Mouse (Mus musculus) stomach, embryonic 16.5 days (tissue): ENCODE data around the gene Cfap43. TPM values are rescaled to one million over a fixed set of nuclear protein-coding genes. Genes with fewer than 3 reads are reported as not detected.
A peak's percentile ranks its signal among the peaks of the same experiment; 100 is the strongest.

Source experiments
- ATAC-seq: fragments of 200-750 bp; cut with Nextera tagmentation; 2 replicates; pipeline ENCODE4 v1.8.0; 2017; ENCODE audit warnings: moderate number of reproducible peaks, moderate TSS enrichment; ENCODE audit not compliant: insufficient read depth, low FRiP score
- H3K27ac ChIP-seq: fragments of 300-500 bp; sonication (generic); 2 replicates; pipeline ENCODE4 v1.5.1; 2014; ENCODE audit warnings: low read length
- H3K27me3 ChIP-seq: fragments of 300-500 bp; sonication (generic); 2 replicates; pipeline ENCODE4 v1.6.1; 2014; ENCODE audit warnings: low read length, control low read depth, mixed read lengths; ENCODE audit not compliant: control insufficient read depth, insufficient read depth
- H3K36me3 ChIP-seq: fragments of 300-500 bp; sonication (generic); 2 replicates; pipeline ENCODE4 v1.6.1; 2014; ENCODE audit warnings: low read length; ENCODE audit not compliant: control insufficient read depth, insufficient read depth
- H3K4me1 ChIP-seq: fragments of 300-500 bp; sonication (generic); 2 replicates; pipeline ENCODE4 v1.6.1; 2014; ENCODE audit warnings: low read length, control low read depth, mixed read lengths; ENCODE audit not compliant: control insufficient read depth, insufficient read depth
- H3K4me2 ChIP-seq: fragments of 300-500 bp; sonication (generic); 2 replicates; pipeline ENCODE4 v1.6.1; 2014; ENCODE audit warnings: low read depth, low read length, mixed read lengths
- H3K4me3 ChIP-seq: fragments of 300-500 bp; sonication (generic); replicated peaks from 2 replicates; pipeline ENCODE4 v1.5.1; 2014; ENCODE audit warnings: mild to moderate bottlenecking, low read length
- H3K9ac ChIP-seq: fragments of 300-500 bp; sonication (generic); 2 replicates; pipeline ENCODE4 v1.6.1; 2014; ENCODE audit warnings: low read length
- H3K9me3 ChIP-seq: fragments of 300-500 bp; sonication (generic); replicated peaks from 2 replicates; pipeline ENCODE4 v1.6.1; 2016; ENCODE audit warnings: low read length, control low read depth; ENCODE audit not compliant: control insufficient read depth
- WGBS: fragments of 180-500 bp; shearing (Covaris S2); extraction: QIAGEN DNeasy Blood & Tissue Kit; methylation state at CpG from one replicate; pipeline ENCODE4 v1.1.7; 2014; 5-methylcytosine and 5-hydroxymethylcytosine counted together
- polyA plus RNA-seq: library from polyadenylated mRNA; unstranded; fragments of >200 nt; fragmentation: Nextera tagmentation; extraction: Ambion mirVana; gene quantifications from 2 replicates; pipeline ENCODE4 v1.2.1, GENCODE M21; 2015

The Cfap43 gene
- polyA plus RNA-seq, 1 experiment from 2014 or later = 1.1 TPM

- H3K4me3 ChIP-seq = no peak overlapping the region
- peak overlapping the region; percentile 49; the same call in 1 of the 2 replicates for H3K4me2 ChIP-seq
- 0 out of 2 replicates have a peak overlapping the region, but pooled peaks have one; percentile 1 for H3K9ac ChIP-seq
- H3K27me3 ChIP-seq = no peaks in the 10 kb centered on the region
- peaks cover 23% of the 10 kb centered on the region for H3K4me1 ChIP-seq
- WGBS = 22% methylated on average over 6 of the region's 6 CpGs
- no peaks in the 10 kb centered on the region for H3K9me3 ChIP-seq
- peak; percentile 27; the same call in 1 of the 2 replicates for ATAC-seq
- no peak overlapping the region; the same call in 1 of the 2 replicates for H3K27ac ChIP-seq
- H3K36me3 ChIP-seq = no peaks in the 10 kb centered on the region
Observed at GRCm38 (mm10) chr19:47908961-47909371, 10.1 kb downstream of the Cfap43 start.

- H3K4me1 ChIP-seq = peaks cover 36% of the 10 kb centered on the region
Observed at GRCm38 (mm10) chr19:47907596-47907995, 11.5 kb downstream of the Cfap43 start.

GRCm38 (mm10) chr19:47905603-47906002, 13.5 kb downstream of the Cfap43 start:
- peaks cover 44% of the 10 kb centered on the region for H3K4me1 ChIP-seq
- no peak overlapping the region for H3K4me3 ChIP-seq
- WGBS = 80% methylated on average over 5 of the region's 5 CpGs
- H3K9ac ChIP-seq = no peak overlapping the region
- H3K36me3 ChIP-seq = no peaks in the 10 kb centered on the region
- no peak overlapping the region for H3K27ac ChIP-seq
- H3K4me2 ChIP-seq = no peak overlapping the region
- no peaks in the 10 kb centered on the region for H3K27me3 ChIP-seq
- ATAC-seq = no peak
- no peaks in the 10 kb centered on the region for H3K9me3 ChIP-seq

More at GRCm38 (mm10) chr19:47907596-47907995, 11.5 kb downstream of the Cfap43 start:
- Histone ChIP-seq H3K27me3 (no peaks in the 10 kb centered on the region), H3K27ac (no peak overlapping the region), H3K36me3 (no peaks in the 10 kb centered on the region), H3K4me2 (no peak overlapping the region), H3K9ac (no peak overlapping the region), H3K4me3 (no peak overlapping the region), H3K9me3 (no peaks in the 10 kb centered on the region)
- no peak for ATAC-seq
- WGBS = 86% methylated on average over 9 of the region's 9 CpGs

- H3K4me1 ChIP-seq = peaks cover 44% of the 10 kb centered on the region
- no peaks in the 10 kb centered on the region for H3K36me3 ChIP-seq
- H3K27ac ChIP-seq = no peak overlapping the region
- no peak for ATAC-seq
- H3K27me3 ChIP-seq = no peaks in the 10 kb centered on the region
- no peaks in the 10 kb centered on the region for H3K9me3 ChIP-seq
- no peak overlapping the region for H3K9ac ChIP-seq
- 71% methylated on average over 4 of the region's 4 CpGs for WGBS
- H3K4me3 ChIP-seq = no peak overlapping the region
- H3K4me2 ChIP-seq = no peak overlapping the region
Observed at GRCm38 (mm10) chr19:47905081-47905480, 14.0 kb downstream of the Cfap43 start.

- Histone ChIP-seq H3K27ac (no peak overlapping the region), H3K4me1 (peaks cover 32% of the 10 kb centered on the region), H3K36me3 (no peaks in the 10 kb centered on the region), H3K27me3 (no peaks in the 10 kb centered on the region), H3K4me3 (no peak overlapping the region), H3K4me2 (no peak overlapping the region), H3K9me3 (no peaks in the 10 kb centered on the region), H3K9ac (no peak overlapping the region)
- 58% methylated on average over 4 of the region's 4 CpGs for WGBS
- ATAC-seq = no peak
Observed at GRCm38 (mm10) chr19:47903679-47904078, 15.4 kb downstream of the Cfap43 start.

- Histone ChIP-seq H3K9ac (no peak overlapping the region), H3K4me3 (no peak overlapping the region), H3K9me3 (no peaks in the 10 kb centered on the region), H3K4me2 (no peak overlapping the region), H3K27ac (no peak overlapping the region; the same call in 1 of the 2 replicates), H3K27me3 (no peaks in the 10 kb centered on the region), H3K4me1 (peaks cover 24% of the 10 kb centered on the region), H3K36me3 (0 out of 2 replicates have a peak, but pooled peaks cover 3% of the 10 kb centered on the region)
- 63% methylated on average over 13 of the region's 13 CpGs for WGBS
- ATAC-seq = no peak
Observed at GRCm38 (mm10) chr19:47902316-47903201, 16.5 kb downstream of the Cfap43 start.

GRCm38 (mm10) chr19:47900558-47900957, 18.5 kb downstream of the Cfap43 start:
- H3K9ac ChIP-seq = no peak overlapping the region
- no peak overlapping the region for H3K4me2 ChIP-seq
- no peaks in the 10 kb centered on the region for H3K9me3 ChIP-seq
- H3K36me3 ChIP-seq = peaks cover 19% of the 10 kb centered on the region
- no peak for ATAC-seq
- peaks cover 24% of the 10 kb centered on the region for H3K4me1 ChIP-seq
- WGBS = 70% methylated on average over 10 of the region's 10 CpGs
- H3K27me3 ChIP-seq = no peaks in the 10 kb centered on the region
- no peak overlapping the region for H3K4me3 ChIP-seq
- H3K27ac ChIP-seq = 0 out of 2 replicates have a peak overlapping the region, but pooled peaks have one; percentile 16

GRCm38 (mm10) chr19:47900012-47900411, 19.1 kb downstream of the Cfap43 start:
- Histone ChIP-seq H3K4me3 (no peak overlapping the region), H3K9me3 (no peaks in the 10 kb centered on the region), H3K9ac (no peak overlapping the region), H3K36me3 (peaks cover 19% of the 10 kb centered on the region), H3K27ac (no peak overlapping the region), H3K4me2 (no peak overlapping the region), H3K27me3 (no peaks in the 10 kb centered on the region), H3K4me1 (peaks cover 24% of the 10 kb centered on the region)
- 58% methylated on average over 6 of the region's 6 CpGs for WGBS
- ATAC-seq = no peak

GRCm38 (mm10) chr19:47898472-47899079, 20.5 kb downstream of the Cfap43 start:
- no peak overlapping the region for H3K4me3 ChIP-seq
- no peak overlapping the region for H3K27ac ChIP-seq
- WGBS = 76% methylated on average over 8 of the region's 8 CpGs
- H3K27me3 ChIP-seq = no peaks in the 10 kb centered on the region
- peaks cover 20% of the 10 kb centered on the region for H3K4me1 ChIP-seq
- peaks cover 20% of the 10 kb centered on the region for H3K36me3 ChIP-seq
- no peak for ATAC-seq
- H3K4me2 ChIP-seq = no peak overlapping the region
- H3K9ac ChIP-seq = no peak overlapping the region
- no peaks in the 10 kb centered on the region for H3K9me3 ChIP-seq
